Mouse (Mus musculus) heart, embryonic 10.5 days (tissue): Measurements from ENCODE around the gene Myo16. TPM values are rescaled to one million over a fixed set of nuclear protein-coding genes. Genes with fewer than 3 reads are reported as not detected.

ENCODE experiments used
- DNase-seq: peaks from one replicate; pipeline ENCODE4 v3.0.0-alpha.2; 2017; ENCODE audit warnings: low spot score
- H3K27ac ChIP-seq: fragments of 300-500 bp; sonication (generic); 2 replicates; pipeline ENCODE4 v1.5.1; 2016; ENCODE audit warnings: mild to moderate bottlenecking
- H3K27me3 ChIP-seq: fragments of 300-500 bp; sonication (generic); 2 replicates; pipeline ENCODE4 v1.6.1; 2016; ENCODE audit warnings: mild to moderate bottlenecking; ENCODE audit not compliant: poor library complexity, insufficient read depth, severe bottlenecking
- H3K36me3 ChIP-seq: fragments of 300-500 bp; sonication (generic); 2 replicates; pipeline ENCODE4 v1.6.1; 2016; ENCODE audit warnings: mild to moderate bottlenecking, moderate library complexity
- H3K4me1 ChIP-seq: fragments of 300-500 bp; sonication (generic); 2 replicates; pipeline ENCODE4 v1.6.1; 2016; ENCODE audit warnings: mild to moderate bottlenecking
- H3K4me3 ChIP-seq: fragments of 300-500 bp; sonication (generic); 2 replicates; pipeline ENCODE4 v1.5.1; 2016; ENCODE audit warnings: mild to moderate bottlenecking, moderate library complexity
- H3K9me3 ChIP-seq: fragments of 300-500 bp; sonication (generic); 2 replicates; pipeline ENCODE4 v1.6.1; 2016; ENCODE audit warnings: mild to moderate bottlenecking, moderate library complexity
- WGBS: fragments of 180-500 bp; shearing (Covaris S2); methylation state at CpG from one replicate; pipeline ENCODE4 v1.1.7; 2016; 5-methylcytosine and 5-hydroxymethylcytosine counted together
- polyA plus RNA-seq: library from polyadenylated mRNA; unstranded; fragments of >200 nt; fragmentation: Nextera tagmentation; extraction: Ambion mirVana; gene quantifications from 2 replicates; pipeline ENCODE4 v1.2.1, GENCODE M21; 2016

Myo16 gene
- 2.2 and 4.6 TPM in 2 replicates for polyA plus RNA-seq

GRCm38 (mm10) chr8:10153611-10154438 lies at the start of gene Myo16:
Gene Myo16 (plus strand): TSS chr8:10153911.
- Histone ChIP-seq H3K9me3 (no peaks in the 10 kb centered on the region), H3K4me3 (peak within 1 kb of the TSS; percentile 78), H3K4me1 (peaks cover 12% of the 10 kb centered on the region; the same call in 1 of the 2 replicates), H3K27me3 (peaks cover 53% of the 10 kb centered on the region), H3K27ac (peak within 1 kb of the TSS; percentile 73), H3K36me3 (no peaks in the 10 kb centered on the region)
- DNase-seq: peak; percentile 75
- WGBS: under 1% methylated on average over 61 of the region's 61 CpGs

GRCm38 (mm10) chr8:10108516-10109271 lies 45.0 kb upstream of the Myo16 start:
- no peak overlapping the region for H3K4me3 ChIP-seq
- no peaks in the 10 kb centered on the region for H3K9me3 ChIP-seq
- H3K36me3 ChIP-seq: no peaks in the 10 kb centered on the region
- DNase-seq: no peak
- H3K27me3 ChIP-seq: no peaks in the 10 kb centered on the region
- H3K27ac ChIP-seq: no peak overlapping the region
- 84% methylated on average over 8 of the region's 8 CpGs for WGBS
- H3K4me1 ChIP-seq: no peaks in the 10 kb centered on the region

- no peak for DNase-seq
- no peak overlapping the region for H3K27ac ChIP-seq
- no peaks in the 10 kb centered on the region for H3K36me3 ChIP-seq
- H3K9me3 ChIP-seq: no peaks in the 10 kb centered on the region
- no peaks in the 10 kb centered on the region for H3K4me1 ChIP-seq
- 82% methylated on average over 5 of the region's 5 CpGs for WGBS
- no peaks in the 10 kb centered on the region for H3K27me3 ChIP-seq
- H3K4me3 ChIP-seq: no peak overlapping the region
These were observed 31.0 kb upstream of the Myo16 start for GRCm38 (mm10) chr8:10122749-10123148.

- no peaks in the 10 kb centered on the region for H3K9me3 ChIP-seq
- no peaks in the 10 kb centered on the region for H3K27me3 ChIP-seq
- DNase-seq: no peak
- H3K4me3 ChIP-seq: no peak overlapping the region
- no peak overlapping the region for H3K27ac ChIP-seq
- no peaks in the 10 kb centered on the region for H3K4me1 ChIP-seq
- no peaks in the 10 kb centered on the region for H3K36me3 ChIP-seq
- 89% methylated on average over 2 of the region's 2 CpGs for WGBS
These were observed 30.3 kb upstream of the Myo16 start for GRCm38 (mm10) chr8:10123412-10123811.

- H3K9me3 ChIP-seq: no peaks in the 10 kb centered on the region
- no peaks in the 10 kb centered on the region for H3K27me3 ChIP-seq
- 72% methylated on average over 4 of the region's 4 CpGs for WGBS
- no peak for DNase-seq
- no peak overlapping the region for H3K4me3 ChIP-seq
- H3K36me3 ChIP-seq: no peaks in the 10 kb centered on the region
- no peaks in the 10 kb centered on the region for H3K4me1 ChIP-seq
- no peak overlapping the region for H3K27ac ChIP-seq
These were observed 28.0 kb upstream of the Myo16 start for GRCm38 (mm10) chr8:10125684-10126083.

GRCm38 (mm10) chr8:10130513-10131414 lies 22.9 kb upstream of the Myo16 start:
- Histone ChIP-seq H3K9me3 (no peaks in the 10 kb centered on the region), H3K4me3 (no peak overlapping the region), H3K27me3 (no peaks in the 10 kb centered on the region), H3K4me1 (no peaks in the 10 kb centered on the region), H3K27ac (no peak overlapping the region), H3K36me3 (no peaks in the 10 kb centered on the region)
- 79% methylated on average over 15 of the region's 15 CpGs for WGBS
- no peak for DNase-seq

GRCm38 (mm10) chr8:10139536-10139935 lies 14.2 kb upstream of the Myo16 start:
- Histone ChIP-seq H3K36me3 (no peaks in the 10 kb centered on the region), H3K27me3 (no peaks in the 10 kb centered on the region; the same call in 1 of the 2 replicates), H3K27ac (no peak overlapping the region), H3K9me3 (no peaks in the 10 kb centered on the region), H3K4me1 (no peaks in the 10 kb centered on the region), H3K4me3 (no peak overlapping the region)
- 43% methylated on average over 8 of the region's 8 CpGs for WGBS
- no peak for DNase-seq

GRCm38 (mm10) chr8:10143961-10144360 lies 9.8 kb upstream of the Myo16 start:
- Histone ChIP-seq H3K9me3 (no peaks in the 10 kb centered on the region), H3K27ac (no peak overlapping the region), H3K27me3 (no peaks in the 10 kb centered on the region; the same call in 1 of the 2 replicates), H3K36me3 (no peaks in the 10 kb centered on the region), H3K4me3 (no peak overlapping the region), H3K4me1 (no peaks in the 10 kb centered on the region)
- no peak for DNase-seq
- 83% methylated on average over 10 of the region's 10 CpGs for WGBS

- H3K27ac ChIP-seq: no peak overlapping the region
- peaks cover 12% of the 10 kb centered on the region; the same call in 1 of the 2 replicates for H3K4me1 ChIP-seq
- 80% methylated on average over 6 of the region's 6 CpGs for WGBS
- H3K27me3 ChIP-seq: peaks cover 50% of the 10 kb centered on the region
- no peaks in the 10 kb centered on the region for H3K36me3 ChIP-seq
- no peak overlapping the region for H3K4me3 ChIP-seq
- no peak for DNase-seq
- no peaks in the 10 kb centered on the region for H3K9me3 ChIP-seq
These were observed 1.9 kb upstream of the Myo16 start for GRCm38 (mm10) chr8:10151692-10152247.

- H3K4me1 ChIP-seq: peaks cover 12% of the 10 kb centered on the region; the same call in 1 of the 2 replicates
- 16% methylated on average over 4 of the region's 4 CpGs for WGBS
- no peaks in the 10 kb centered on the region for H3K36me3 ChIP-seq
These were observed 681 bp downstream of the Myo16 start for GRCm38 (mm10) chr8:10154439-10154745.

GRCm38 (mm10) chr8:10155075-10155474 lies 1.4 kb downstream of the Myo16 start:
- Histone ChIP-seq H3K4me1 (peaks cover 12% of the 10 kb centered on the region; the same call in 1 of the 2 replicates), H3K4me3 (no peak overlapping the region), H3K27ac (no peak overlapping the region), H3K27me3 (peaks cover 53% of the 10 kb centered on the region), H3K9me3 (no peaks in the 10 kb centered on the region), H3K36me3 (no peaks in the 10 kb centered on the region)
- no peak for DNase-seq
- 95% methylated on average over 16 of the region's 16 CpGs for WGBS

More at GRCm38 (mm10) chr8:10154439-10154745, 681 bp downstream of the Myo16 start:
- no peak for DNase-seq
- Histone ChIP-seq H3K27ac (no peak overlapping the region), H3K4me3 (peak overlapping the region; percentile 78), H3K27me3 (peaks cover 53% of the 10 kb centered on the region), H3K9me3 (no peaks in the 10 kb centered on the region)

- H3K27me3 ChIP-seq: peaks cover 10% of the 10 kb centered on the region
- no peak for DNase-seq
- WGBS: 82% methylated on average over 3 of the region's 3 CpGs
- no peaks in the 10 kb centered on the region for H3K36me3 ChIP-seq
- no peak overlapping the region for H3K27ac ChIP-seq
- H3K9me3 ChIP-seq: no peaks in the 10 kb centered on the region
- no peaks in the 10 kb centered on the region for H3K4me1 ChIP-seq
- no peak overlapping the region for H3K4me3 ChIP-seq
These were observed 7.4 kb downstream of the Myo16 start for GRCm38 (mm10) chr8:10161106-10161505.
